Mouse (Mus musculus) hindbrain, embryonic 12.5 days (tissue): ENCODE measurements around the gene Gm2007. TPM values are rescaled to one million over a fixed set of nuclear protein-coding genes. Genes with fewer than 3 reads are reported as not detected.
"Not testable (repeated sequence)": the region's sequence is repeated elsewhere in the genome, so short reads cannot be mapped to it uniquely, and the experiment has no call there.

ENCODE experiments used
- ATAC-seq: fragments of 200-750 bp; cut with Nextera tagmentation; 2 replicates; pipeline ENCODE4 v1.8.0; 2017; ENCODE audit warnings: moderate TSS enrichment; ENCODE audit not compliant: low FRiP score
- H3K27ac ChIP-seq: fragments of 300-500 bp; sonication (generic); 2 replicates; pipeline ENCODE4 v1.5.1; 2016; ENCODE audit warnings: mild to moderate bottlenecking
- H3K27me3 ChIP-seq: fragments of 300-500 bp; sonication (generic); 2 replicates; pipeline ENCODE4 v1.6.1; 2016; ENCODE audit warnings: mild to moderate bottlenecking
- H3K36me3 ChIP-seq: fragments of 300-500 bp; sonication (generic); 2 replicates; pipeline ENCODE4 v1.6.1; 2016; ENCODE audit warnings: mild to moderate bottlenecking
- H3K4me1 ChIP-seq: fragments of 300-500 bp; sonication (generic); 2 replicates; pipeline ENCODE4 v1.6.1; 2016
- H3K4me2 ChIP-seq: fragments of 300-500 bp; sonication (generic); replicated peaks from 2 replicates; pipeline ENCODE4 v1.6.1; 2016; ENCODE audit warnings: mild to moderate bottlenecking
- H3K4me3 ChIP-seq: fragments of 300-500 bp; sonication (generic); 2 replicates; pipeline ENCODE4 v1.5.1; 2016; ENCODE audit warnings: mild to moderate bottlenecking
- H3K9ac ChIP-seq: fragments of 300-500 bp; sonication (generic); 2 replicates; pipeline ENCODE4 v1.6.1; 2016; ENCODE audit warnings: mild to moderate bottlenecking, moderate library complexity
- H3K9me3 ChIP-seq: fragments of 300-500 bp; sonication (generic); replicated peaks from 2 replicates; pipeline ENCODE4 v1.6.1; 2016; ENCODE audit warnings: mild to moderate bottlenecking
- WGBS: fragments of 180-500 bp; shearing (Covaris S2); methylation state at CpG from one replicate; pipeline ENCODE4 v1.1.7; 2016; 5-methylcytosine and 5-hydroxymethylcytosine counted together
- polyA plus RNA-seq: library from polyadenylated mRNA; unstranded; fragments of >200 nt; fragmentation: Nextera tagmentation; extraction: Ambion mirVana; gene quantifications from 2 replicates; pipeline ENCODE4 v1.2.1, GENCODE M21; 2016

The Gm2007 gene
- not detected in 2 replicates for polyA plus RNA-seq

DNA sequence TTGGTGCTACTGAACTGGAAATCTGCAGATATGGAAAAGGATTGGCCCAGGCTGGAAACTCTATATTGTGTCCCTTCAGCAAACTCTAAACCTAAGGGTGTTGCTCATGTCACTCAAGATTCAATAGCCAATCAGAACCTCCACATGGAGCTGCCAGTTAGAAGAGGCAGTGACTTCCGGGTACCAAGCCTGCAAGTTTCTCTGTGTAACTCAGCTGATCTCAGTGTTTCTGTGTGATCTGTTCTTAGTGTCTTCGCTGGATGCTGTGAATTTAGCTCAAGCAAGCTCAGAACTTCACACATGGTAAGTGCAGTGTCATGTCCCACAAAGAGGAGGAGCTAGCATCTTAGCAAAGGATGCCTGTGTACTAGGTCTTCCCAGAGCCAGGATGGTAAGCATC lies at the start of gene Gm2007:
TSS of gene Gm2007 (plus strand) at position 301 of the 400 bp plus-strand sequence.
- not testable (repeated sequence) for H3K27me3 ChIP-seq, H3K9ac ChIP-seq, H3K4me1 ChIP-seq, H3K4me3 ChIP-seq, H3K27ac ChIP-seq, H3K9me3 ChIP-seq, H3K4me2 ChIP-seq, ATAC-seq, H3K36me3 ChIP-seq
- no CpG with 5 or more reads among the region's 2 CpGs for WGBS

DNA sequence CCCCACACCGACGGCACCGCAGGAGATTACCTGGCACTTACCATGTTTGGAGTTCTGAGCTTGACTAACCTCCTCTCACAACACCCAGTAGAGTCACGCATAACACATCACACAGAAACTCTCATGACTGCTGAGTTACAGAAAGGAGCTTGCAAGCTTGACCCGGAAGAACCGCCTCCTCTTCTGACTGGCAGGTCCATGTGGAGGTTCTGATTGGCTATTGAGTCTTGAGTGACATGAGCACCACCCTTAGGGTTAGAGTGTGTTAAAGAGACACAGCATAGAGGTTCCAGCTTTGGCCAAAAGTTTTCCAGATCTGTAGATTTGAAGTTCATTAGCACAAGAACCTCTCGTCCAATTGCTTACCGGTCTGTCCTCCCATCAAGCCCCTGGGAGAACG lies 37.8 kb upstream of the Gm2007 start, which contains the start of gene Zfp969:
TSS of gene Zfp969 (minus strand) at position 101 of the 400 bp plus-strand sequence.
- not testable (repeated sequence) for H3K27me3 ChIP-seq, H3K36me3 ChIP-seq, H3K4me3 ChIP-seq, H3K9ac ChIP-seq, H3K9me3 ChIP-seq, H3K27ac ChIP-seq, ATAC-seq, H3K4me2 ChIP-seq, H3K4me1 ChIP-seq
- WGBS: no CpG with 5 or more reads among the region's 9 CpGs

- H3K9ac ChIP-seq, H3K4me1 ChIP-seq, H3K27ac ChIP-seq, ATAC-seq, H3K9me3 ChIP-seq, H3K36me3 ChIP-seq, H3K4me2 ChIP-seq, H3K27me3 ChIP-seq, H3K4me3 ChIP-seq: not testable (repeated sequence)
- no CpG with 5 or more reads among the region's 6 CpGs for WGBS
Observed at GRCm38 (mm10) chr2:175800993-175801392, 59.7 kb downstream of the Gm2007 start, which contains the start of gene Gm14288. Gm14288 (minus strand) TSS chr2:175801093.

Other genes with a start within 250 kb of the Gm2007 start
- not detected in 2 replicates for gene Gm11007, start 97.6 kb upstream of the Gm2007 start, polyA plus RNA-seq
- 6.9 and 7.0 TPM in 2 replicates for gene Zfp969, start 37.9 kb upstream of the Gm2007 start, polyA plus RNA-seq
- 4.0 TPM in 1 of 2 replicates, not detected in the other for gene Gm14288, start 59.6 kb downstream of the Gm2007 start, polyA plus RNA-seq
- 23.8 and 26.1 TPM in 2 replicates for gene Gm6710, start 127.7 kb downstream of the Gm2007 start, polyA plus RNA-seq
- 4.1 and 4.7 TPM in 2 replicates for gene Zfp966, start 189.6 kb downstream of the Gm2007 start, polyA plus RNA-seq
- gene Gm2026, start 223.8 kb downstream of the Gm2007 start, polyA plus RNA-seq: 17.9 and 23.3 TPM in 2 replicates